Mouse (Mus musculus): ENCODE measurements around the gene Sgca.
A peak's percentile ranks its signal among the peaks of the same experiment; 100 is the strongest.
"Not testable (repeated sequence)": the region's sequence is repeated elsewhere in the genome, so short reads cannot be mapped to it uniquely, and the experiment has no call there.

The Sgca gene

DNA sequence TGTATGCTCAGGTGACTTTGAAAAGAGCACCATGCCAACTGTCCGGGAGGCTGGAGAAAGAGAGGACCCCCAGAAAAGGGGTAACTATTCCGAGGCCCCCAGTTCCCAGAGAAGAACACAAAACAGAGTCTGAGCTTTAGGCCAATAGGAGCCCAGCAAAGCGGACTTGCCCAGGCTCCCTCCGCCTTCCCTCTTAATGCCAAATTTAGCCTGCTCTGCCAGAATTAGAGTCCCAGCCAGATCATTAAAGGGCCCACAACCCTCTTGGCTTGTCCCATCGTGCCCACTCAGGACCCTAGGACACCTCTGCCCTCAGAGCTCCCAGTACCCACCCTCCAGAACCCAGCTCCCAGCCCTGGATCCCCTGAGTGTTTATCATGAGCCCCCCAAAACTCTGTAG lies 3.2 kb downstream of the Sgca start:
- no peak overlapping the region for H3K4me3 ChIP-seq (replicated peaks; ENCODE audit: low read length)
- TF ChIP-seq CTCF (conservative IDR thresholded peaks at IDR 0.05; ENCODE audit: low read length): no peak
- TF ChIP-seq POU5F1 (IDR thresholded peaks at IDR 0.05; ENCODE audit: borderline replicate concordance, low read length): no peak
- TF ChIP-seq NANOG (IDR thresholded peaks at IDR 0.05; ENCODE audit: borderline replicate concordance, low read length): no peak

DNA sequence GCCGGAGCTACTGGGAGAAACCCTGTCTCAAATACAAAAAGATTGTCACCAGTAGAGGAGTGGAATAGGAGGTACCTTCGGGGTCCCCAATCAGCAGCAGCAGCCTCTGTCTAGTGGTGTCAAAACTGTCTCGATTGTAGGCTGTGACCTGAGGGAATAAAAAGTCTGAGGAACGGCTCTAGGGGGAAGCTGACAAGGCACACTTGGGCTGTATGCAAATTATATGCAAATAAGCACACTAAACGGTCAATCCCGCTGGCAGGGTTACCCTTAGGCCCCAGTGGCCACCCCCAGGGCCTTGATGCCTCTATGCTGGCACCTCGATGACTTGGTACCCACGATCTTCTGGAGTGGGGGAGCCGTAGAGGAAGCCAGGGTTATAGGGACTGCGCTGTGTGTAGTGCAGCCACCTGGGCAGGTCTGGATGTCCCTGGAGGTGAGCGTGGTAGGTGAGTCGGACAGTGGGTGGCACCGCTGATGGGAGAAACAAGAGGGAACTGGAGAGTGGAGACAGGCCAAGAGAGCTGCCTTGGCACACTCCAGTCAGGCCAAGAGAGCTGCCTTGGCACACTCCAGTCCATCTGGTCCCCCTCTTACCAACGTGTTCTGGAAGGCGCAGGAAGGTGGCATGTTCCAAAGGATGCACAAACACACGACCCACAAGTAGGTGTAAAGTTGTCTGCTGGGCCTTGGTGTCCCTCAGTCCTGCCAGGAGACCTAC lies 4.1 kb downstream of the Sgca start:
- H3K9me3 ChIP-seq (ENCODE audit: low read length): no peaks in the 10 kb centered on the region
- H3K4me1 ChIP-seq (replicated peaks; ENCODE audit: low read depth, low read length): peaks cover 24% of the 10 kb centered on the region
- TF ChIP-seq NANOG (IDR thresholded peaks at IDR 0.05; ENCODE audit: borderline replicate concordance, low read length): no peak

More for the DNA sequence above, 3.2 kb downstream of the Sgca start:
- H3K36me3 ChIP-seq (ENCODE audit: insufficient read depth, low read length): no peaks in the 10 kb centered on the region
- peaks cover 19% of the 10 kb centered on the region for H3K4me1 ChIP-seq (replicated peaks; ENCODE audit: low read depth, low read length)
- H3K9me3 ChIP-seq (ENCODE audit: low read length): no peaks in the 10 kb centered on the region
- H3K27me3 ChIP-seq (ENCODE audit: insufficient read depth, low read length): peaks cover 42% of the 10 kb centered on the region

DNA sequence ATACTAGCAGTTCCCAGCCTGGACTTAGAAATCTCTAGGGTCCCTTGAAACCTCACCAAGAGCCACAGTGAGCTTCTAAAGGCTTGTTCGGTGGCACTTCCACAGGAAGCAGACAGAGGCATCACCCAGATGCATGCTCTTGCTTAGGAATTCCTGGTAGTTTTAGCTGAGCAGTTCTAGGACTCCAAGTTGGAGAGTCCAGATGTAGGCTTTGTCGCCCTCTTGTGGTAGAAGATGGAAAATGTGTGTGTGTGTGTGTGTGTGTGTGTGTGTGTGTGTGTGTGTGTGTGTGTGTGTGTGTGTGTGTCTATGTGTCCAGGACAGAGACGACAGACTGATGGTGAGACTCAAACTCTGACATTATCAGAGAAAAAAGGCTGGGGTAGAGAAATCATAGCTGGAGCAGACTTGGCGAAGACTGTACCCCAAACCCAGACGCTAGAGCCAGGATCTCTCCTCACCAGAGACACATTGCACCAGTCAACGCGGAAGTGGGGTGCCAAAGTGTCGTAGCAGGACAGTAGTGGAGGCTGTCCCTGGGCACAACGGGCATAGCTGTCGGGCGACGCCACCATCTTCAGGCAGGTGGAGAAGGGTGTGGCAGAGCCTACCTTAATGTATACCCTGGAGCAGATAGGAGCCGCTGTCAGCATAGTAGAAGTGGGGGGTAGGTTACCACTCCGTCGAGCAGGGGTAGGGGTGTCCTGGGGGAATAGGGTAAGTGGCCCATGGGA lies 5.8 kb downstream of the Sgca start:
- TF ChIP-seq NANOG (IDR thresholded peaks at IDR 0.05; ENCODE audit: borderline replicate concordance, low read length): no peak
- peak; percentile 34; the same call in 1 of the 2 replicates for TF ChIP-seq CTCF (conservative IDR thresholded peaks at IDR 0.05; ENCODE audit: low read length)
- TF ChIP-seq POU5F1 (IDR thresholded peaks at IDR 0.05; ENCODE audit: borderline replicate concordance, low read length): no peak
- Histone ChIP-seq H3K4me3 (replicated peaks; ENCODE audit: low read length) (no peak overlapping the region), H3K36me3 (ENCODE audit: insufficient read depth, low read length) (no peaks in the 10 kb centered on the region), H3K9me3 (ENCODE audit: low read length) (no peaks in the 10 kb centered on the region), H3K27me3 (ENCODE audit: insufficient read depth, low read length) (peaks cover 47% of the 10 kb centered on the region), H3K4me1 (replicated peaks; ENCODE audit: low read depth, low read length) (peaks cover 28% of the 10 kb centered on the region)

More for the DNA sequence above, 4.1 kb downstream of the Sgca start:
- Histone ChIP-seq H3K27me3 (ENCODE audit: insufficient read depth, low read length) (peaks cover 47% of the 10 kb centered on the region), H3K36me3 (ENCODE audit: insufficient read depth, low read length) (no peaks in the 10 kb centered on the region), H3K4me3 (replicated peaks; ENCODE audit: low read length) (no peak overlapping the region)

DNA sequence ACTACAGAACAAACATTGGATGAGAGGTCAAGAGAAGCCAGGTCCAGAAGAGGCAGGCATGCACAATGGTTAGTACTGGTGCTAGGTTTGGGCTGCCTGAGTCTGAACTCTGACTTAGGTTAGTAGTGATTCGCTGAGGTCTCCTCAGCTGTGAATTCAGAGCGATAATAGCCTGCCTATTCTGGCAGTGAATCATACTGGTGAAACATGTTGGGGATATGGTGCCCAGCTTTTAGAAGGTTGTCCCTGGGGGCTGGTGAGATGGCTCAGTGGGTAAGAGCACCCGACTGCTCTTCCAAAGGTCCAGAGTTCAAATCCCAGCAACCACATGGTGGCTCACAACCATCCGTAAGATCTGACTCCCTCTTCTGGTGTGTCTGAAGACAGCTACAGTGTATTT lies 6.4 kb downstream of the Sgca start:
- H3K4me3 ChIP-seq (replicated peaks; ENCODE audit: low read length); H3K36me3 ChIP-seq (ENCODE audit: insufficient read depth, low read length); H3K9me3 ChIP-seq (ENCODE audit: low read length): not testable (repeated sequence)
- Histone ChIP-seq H3K4me1 (replicated peaks; ENCODE audit: low read depth, low read length) (peaks cover 32% of the 10 kb centered on the region), H3K27me3 (ENCODE audit: insufficient read depth, low read length) (peaks cover 47% of the 10 kb centered on the region)

DNA sequence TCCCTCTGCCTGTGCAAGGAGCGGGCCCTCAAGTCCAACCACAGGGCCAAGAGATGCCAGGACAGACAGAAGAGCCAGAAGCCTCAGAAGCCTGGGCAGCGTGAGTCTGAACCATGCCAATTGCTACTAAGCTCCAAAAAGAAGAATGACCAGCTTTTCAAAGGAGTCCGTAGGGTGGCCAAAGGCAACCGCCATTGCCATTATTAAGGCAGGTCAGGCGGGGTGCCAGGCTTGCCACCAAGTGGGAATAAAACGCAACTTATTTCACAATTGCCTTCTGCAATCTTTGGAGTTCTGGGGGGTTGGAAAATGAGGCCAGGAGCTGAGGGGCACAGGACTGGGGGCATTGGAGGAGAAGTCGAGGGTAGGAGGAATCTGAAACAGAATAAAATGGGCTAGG lies 7.9 kb downstream of the Sgca start:
- H3K9me3 ChIP-seq (ENCODE audit: low read length): no peaks in the 10 kb centered on the region
- no peak for TF ChIP-seq CTCF (conservative IDR thresholded peaks at IDR 0.05; ENCODE audit: low read length)
- TF ChIP-seq NANOG (IDR thresholded peaks at IDR 0.05; ENCODE audit: borderline replicate concordance, low read length): no peak

DNA sequence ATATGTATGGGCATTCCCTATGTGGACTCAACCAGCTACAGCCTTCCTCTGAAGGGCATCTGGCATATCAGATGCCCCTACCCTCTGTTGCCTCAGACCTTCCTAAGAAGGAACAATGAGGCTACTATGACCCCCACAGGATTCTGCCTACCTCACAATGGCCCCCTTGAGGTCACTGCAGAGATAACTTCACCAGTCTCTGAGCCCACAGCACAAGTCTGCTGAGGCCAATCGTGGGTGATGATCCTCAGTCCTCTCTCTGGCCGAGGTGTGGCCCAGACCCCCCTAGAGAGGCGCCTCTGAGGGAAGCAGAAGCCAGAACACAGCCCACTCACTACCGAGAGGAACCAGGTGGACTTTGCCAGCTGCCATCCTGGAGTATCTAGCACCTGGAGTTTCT lies 8.7 kb downstream of the Sgca start, which contains the start of gene Hils1:
Hils1 (plus strand) TSS at position 175 of the 400 bp plus-strand sequence.
- Histone ChIP-seq H3K27me3 (ENCODE audit: insufficient read depth, low read length) (peaks cover 43% of the 10 kb centered on the region), H3K4me1 (replicated peaks; ENCODE audit: low read depth, low read length) (peaks cover 53% of the 10 kb centered on the region), H3K9me3 (ENCODE audit: low read length) (no peaks in the 10 kb centered on the region), H3K4me3 (replicated peaks; ENCODE audit: low read length) (no peak within 1 kb of the TSS), H3K36me3 (ENCODE audit: insufficient read depth, low read length) (no peaks in the 10 kb centered on the region)
- 0 out of 2 replicates have a peak, but pooled peaks have one; percentile 2 for TF ChIP-seq CTCF (conservative IDR thresholded peaks at IDR 0.05; ENCODE audit: low read length)
- TF ChIP-seq POU5F1 (IDR thresholded peaks at IDR 0.05; ENCODE audit: borderline replicate concordance, low read length): no peak

More for the DNA sequence above, 7.9 kb downstream of the Sgca start:
- H3K4me1 ChIP-seq (replicated peaks; ENCODE audit: low read depth, low read length): peaks cover 46% of the 10 kb centered on the region
- peaks cover 47% of the 10 kb centered on the region for H3K27me3 ChIP-seq (ENCODE audit: insufficient read depth, low read length)
- no peaks in the 10 kb centered on the region for H3K36me3 ChIP-seq (ENCODE audit: insufficient read depth, low read length)
- H3K4me3 ChIP-seq (replicated peaks; ENCODE audit: low read length): no peak overlapping the region

DNA sequence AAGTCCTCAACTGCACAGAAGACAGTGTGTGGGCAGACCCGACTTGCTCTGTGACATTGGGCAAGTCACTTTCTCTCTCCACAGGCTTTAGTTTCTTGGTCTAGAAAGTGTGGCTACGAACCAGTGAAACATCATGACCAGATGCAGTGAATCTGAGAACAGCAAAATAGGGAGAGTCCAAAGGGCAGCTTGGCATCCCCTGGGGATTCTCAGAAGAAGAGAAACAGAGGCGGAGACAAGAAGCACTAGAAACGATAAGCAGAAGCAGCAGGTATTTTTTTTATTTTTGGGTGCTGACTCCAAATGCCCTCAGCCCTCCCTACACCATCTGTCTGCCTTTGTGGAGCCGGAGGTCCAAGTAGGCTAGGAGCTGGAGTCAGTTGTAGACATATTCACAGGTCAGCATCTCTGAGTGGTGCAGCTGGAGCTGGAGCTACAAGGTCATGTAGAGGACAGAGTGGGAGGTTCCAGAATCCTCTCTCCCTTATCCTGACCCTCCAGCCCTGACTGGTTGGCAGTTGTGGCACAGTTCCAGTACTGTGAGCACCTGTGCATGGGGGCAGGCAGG lies 13.5 kb downstream of the Sgca start:
- Histone ChIP-seq H3K4me3 (replicated peaks; ENCODE audit: low read length) (no peak overlapping the region), H3K9me3 (ENCODE audit: low read length) (no peaks in the 10 kb centered on the region), H3K27me3 (ENCODE audit: insufficient read depth, low read length) (peaks cover 4% of the 10 kb centered on the region; the same call in 1 of the 2 replicates), H3K4me1 (replicated peaks; ENCODE audit: low read depth, low read length) (peaks cover 63% of the 10 kb centered on the region), H3K36me3 (ENCODE audit: insufficient read depth, low read length) (no peaks in the 10 kb centered on the region)
- TF ChIP-seq POU5F1 (IDR thresholded peaks at IDR 0.05; ENCODE audit: borderline replicate concordance, low read length): no peak
- TF ChIP-seq NANOG (IDR thresholded peaks at IDR 0.05; ENCODE audit: borderline replicate concordance, low read length): no peak
- TF ChIP-seq CTCF (conservative IDR thresholded peaks at IDR 0.05; ENCODE audit: low read length): no peak

DNA sequence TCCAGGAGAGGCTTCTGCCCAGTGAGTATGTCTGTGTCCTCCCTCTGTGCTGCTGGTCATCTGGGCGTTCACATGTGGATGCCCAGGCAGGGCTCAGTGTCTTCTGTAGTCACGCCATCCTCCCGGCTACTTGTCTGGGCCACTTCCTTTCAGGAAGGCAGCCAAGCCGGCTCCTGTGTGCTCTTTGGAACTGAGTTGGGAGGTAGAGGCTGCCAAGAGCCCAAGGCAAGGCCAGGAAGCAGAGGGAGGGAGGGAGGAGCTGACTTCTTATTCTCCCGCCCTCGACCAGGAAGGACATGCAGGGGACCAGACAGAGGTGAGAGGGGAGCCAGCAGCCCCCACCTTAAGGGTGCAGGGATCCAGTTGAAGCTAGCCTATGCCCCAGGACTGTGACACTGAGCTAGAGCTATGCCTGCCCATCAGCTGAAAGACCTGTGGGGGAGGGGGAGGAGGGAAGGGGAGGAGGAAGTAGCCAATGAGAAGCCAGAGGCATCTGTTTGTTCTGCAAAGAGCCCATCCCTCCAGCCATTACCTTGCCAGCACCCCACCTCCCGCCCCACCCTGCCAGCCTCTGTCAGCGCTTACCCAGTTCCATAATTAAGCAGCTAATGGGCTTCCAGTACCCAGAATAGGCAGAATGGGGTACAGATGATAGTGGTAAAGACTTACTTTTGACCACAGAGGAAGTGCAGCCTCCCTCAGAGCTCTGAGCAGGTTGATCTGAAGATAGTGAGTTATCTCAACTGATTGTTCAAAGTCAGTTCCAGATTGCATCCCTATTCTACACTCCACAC lies 17.9 kb downstream of the Sgca start:
- Histone ChIP-seq H3K36me3 (ENCODE audit: insufficient read depth, low read length) (no peaks in the 10 kb centered on the region), H3K27me3 (ENCODE audit: insufficient read depth, low read length) (no peaks in the 10 kb centered on the region)
- TF ChIP-seq POU5F1 (IDR thresholded peaks at IDR 0.05; ENCODE audit: borderline replicate concordance, low read length) (no peak), NANOG (IDR thresholded peaks at IDR 0.05; ENCODE audit: borderline replicate concordance, low read length) (0 out of 2 replicates have a peak, but pooled peaks have one; percentile 25)

More for the DNA sequence above, 17.9 kb downstream of the Sgca start:
- H3K4me1 ChIP-seq (replicated peaks; ENCODE audit: low read depth, low read length): peaks cover 66% of the 10 kb centered on the region
- H3K4me3 ChIP-seq (replicated peaks; ENCODE audit: low read length): peak overlapping the region; percentile 69
- no peaks in the 10 kb centered on the region for H3K9me3 ChIP-seq (ENCODE audit: low read length)
